Mouse (Mus musculus): ENCODE data around the gene Sirt2. TPM values are rescaled to one million over a fixed set of nuclear protein-coding genes. Genes with fewer than 3 reads are reported as not detected.

Sirt2 gene
- total RNA-seq, 1 experiment from 2014 or later: 32.9 TPM

DNA sequence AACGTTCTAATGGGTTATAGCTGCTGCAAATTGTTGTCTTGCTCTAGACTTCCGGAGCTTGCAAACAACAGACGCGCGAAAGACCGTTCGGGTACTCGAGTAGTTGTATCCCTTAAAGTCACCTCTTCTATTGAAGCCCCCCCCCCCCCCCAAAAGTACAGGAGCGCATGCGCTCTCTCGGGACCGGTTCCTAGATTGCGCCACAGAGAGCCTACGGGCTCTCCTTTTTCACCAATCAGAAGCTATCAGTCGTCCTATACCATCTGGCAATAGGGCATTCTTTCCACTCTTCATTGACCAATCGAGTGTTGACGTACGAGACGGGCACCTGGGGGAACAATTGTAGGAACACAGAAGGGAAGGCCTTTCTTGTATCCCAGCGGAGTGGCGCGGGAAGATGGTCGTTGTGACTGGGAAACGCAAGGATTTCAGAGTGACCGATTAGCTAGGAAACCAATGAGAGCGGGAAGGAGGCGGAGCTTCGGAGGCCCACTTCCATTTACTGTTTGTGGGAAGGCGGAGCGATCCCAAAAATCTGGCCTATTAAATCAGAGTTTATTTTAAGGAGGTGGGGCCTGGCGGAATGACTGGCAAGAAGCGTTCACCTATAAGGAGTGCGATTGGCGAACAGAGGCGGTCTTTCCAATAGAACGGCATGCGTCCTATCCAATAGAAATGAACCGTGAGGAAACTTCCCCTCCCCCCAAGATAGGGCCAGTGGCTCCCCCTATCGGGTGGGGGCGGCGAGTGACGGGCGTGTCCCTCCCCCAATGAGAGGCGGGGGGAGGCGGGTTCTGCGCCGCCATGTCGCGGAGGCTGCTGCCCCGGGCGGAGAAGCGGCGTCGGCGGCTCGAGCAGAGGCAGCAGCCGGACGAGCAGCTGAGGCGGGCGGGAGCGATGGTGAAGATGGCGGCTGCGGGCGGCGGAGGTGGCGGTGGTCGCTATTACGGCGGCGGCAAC is 43.9 kb downstream of the Sirt2 start:
- ATAC-seq (replicated peaks; ENCODE audit: insufficient number of reproducible peaks, low FRiP score, low TSS enrichment, poor library complexity, severe bottlenecking): peak; percentile 75

DNA sequence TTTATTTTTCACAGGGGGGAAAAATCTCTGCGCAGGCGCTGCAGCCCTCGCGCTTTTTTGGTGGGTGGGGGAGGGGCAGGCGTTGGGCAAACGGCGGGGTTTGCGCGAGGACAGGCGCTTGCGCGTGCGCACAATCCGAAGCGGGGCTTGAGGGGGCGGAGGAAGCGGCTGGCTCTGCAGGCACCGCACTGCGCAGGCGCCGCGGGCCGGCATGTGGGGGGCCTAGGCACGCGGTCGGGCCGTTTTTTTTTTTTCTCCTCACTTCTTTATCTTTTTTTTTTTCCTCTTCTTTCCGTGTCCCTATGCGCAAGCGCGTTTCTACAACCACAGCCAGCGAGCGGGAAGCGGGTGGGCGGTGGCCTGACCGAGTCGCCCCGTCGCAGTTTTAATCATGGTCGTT is 44.7 kb downstream of the Sirt2 start:
- ATAC-seq (replicated peaks; ENCODE audit: insufficient number of reproducible peaks, low FRiP score, low TSS enrichment, poor library complexity, severe bottlenecking): no peak

DNA sequence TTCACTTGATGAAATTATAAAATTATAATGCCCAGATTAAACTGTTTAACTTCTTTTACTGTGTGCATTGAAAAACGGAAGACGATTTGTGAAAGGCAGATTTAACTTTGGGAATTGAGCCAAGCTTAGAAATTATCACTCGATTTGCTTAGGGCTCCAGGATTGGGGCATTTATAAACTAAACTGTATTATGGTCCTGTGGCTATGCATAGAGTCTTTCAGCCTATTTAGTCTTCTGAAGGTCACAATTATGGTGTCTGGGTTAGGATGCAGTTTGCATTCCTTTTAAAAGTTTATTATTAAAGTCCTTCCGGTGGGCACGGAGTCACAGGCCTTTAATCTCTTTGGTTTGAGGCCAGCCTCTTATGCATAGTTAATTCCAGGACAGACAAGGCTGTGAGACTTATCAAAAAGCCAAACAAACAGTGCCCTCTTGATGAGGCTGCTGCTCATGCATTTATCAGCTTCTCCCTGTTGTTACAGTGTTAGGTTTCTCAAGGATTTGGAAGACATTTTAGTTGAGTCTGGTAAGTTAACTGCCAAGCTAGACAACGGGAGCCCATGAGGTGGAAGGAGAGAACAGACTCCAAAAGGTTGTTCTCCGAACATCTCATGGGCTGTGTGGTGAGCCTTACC is 45.2 kb downstream of the Sirt2 start:
- ATAC-seq (replicated peaks; ENCODE audit: insufficient number of reproducible peaks, low FRiP score, low TSS enrichment, poor library complexity, severe bottlenecking): no peak

DNA sequence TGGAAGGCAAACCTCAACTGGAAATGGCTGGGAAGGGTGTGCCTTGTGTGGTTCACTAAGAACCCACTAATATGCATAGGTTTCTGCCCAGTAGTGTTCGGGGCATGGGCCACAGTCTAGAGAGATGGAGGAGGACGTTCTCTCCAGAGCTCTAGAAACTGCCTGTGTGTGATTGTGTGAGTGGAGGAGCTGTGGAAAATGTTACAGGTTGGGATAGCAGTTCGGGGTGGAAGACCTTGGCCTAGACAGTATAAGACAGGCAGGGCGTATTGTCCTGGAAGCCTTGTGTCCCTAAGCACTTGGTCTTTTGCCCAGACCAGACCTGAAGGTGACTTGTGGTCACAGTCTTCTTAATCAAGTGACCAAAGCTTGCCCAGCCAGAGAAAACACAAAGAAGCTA is 45.9 kb downstream of the Sirt2 start:
- ATAC-seq (replicated peaks; ENCODE audit: insufficient number of reproducible peaks, low FRiP score, low TSS enrichment, poor library complexity, severe bottlenecking): no peak

DNA sequence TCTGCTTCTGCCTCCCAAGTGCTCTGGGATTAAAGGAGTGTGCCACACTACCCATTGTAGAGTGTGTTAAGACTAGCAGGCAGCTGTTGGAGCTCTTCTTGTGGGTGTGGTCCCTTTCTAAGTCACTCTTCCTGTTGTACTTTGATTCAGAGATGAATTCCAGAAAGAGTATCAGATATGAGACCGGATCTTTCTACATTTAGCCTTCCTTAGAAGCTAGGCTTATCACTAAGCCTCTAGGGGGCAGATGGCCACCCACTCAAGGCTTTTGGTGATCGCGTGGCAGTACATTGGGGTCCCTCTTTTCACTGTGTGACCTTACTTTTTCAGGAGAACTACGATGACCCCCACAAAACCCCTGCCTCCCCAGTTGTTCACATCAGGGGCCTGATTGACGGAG is 46.4 kb downstream of the Sirt2 start:
- no peak for ATAC-seq (replicated peaks; ENCODE audit: insufficient number of reproducible peaks, low FRiP score, low TSS enrichment, poor library complexity, severe bottlenecking)

DNA sequence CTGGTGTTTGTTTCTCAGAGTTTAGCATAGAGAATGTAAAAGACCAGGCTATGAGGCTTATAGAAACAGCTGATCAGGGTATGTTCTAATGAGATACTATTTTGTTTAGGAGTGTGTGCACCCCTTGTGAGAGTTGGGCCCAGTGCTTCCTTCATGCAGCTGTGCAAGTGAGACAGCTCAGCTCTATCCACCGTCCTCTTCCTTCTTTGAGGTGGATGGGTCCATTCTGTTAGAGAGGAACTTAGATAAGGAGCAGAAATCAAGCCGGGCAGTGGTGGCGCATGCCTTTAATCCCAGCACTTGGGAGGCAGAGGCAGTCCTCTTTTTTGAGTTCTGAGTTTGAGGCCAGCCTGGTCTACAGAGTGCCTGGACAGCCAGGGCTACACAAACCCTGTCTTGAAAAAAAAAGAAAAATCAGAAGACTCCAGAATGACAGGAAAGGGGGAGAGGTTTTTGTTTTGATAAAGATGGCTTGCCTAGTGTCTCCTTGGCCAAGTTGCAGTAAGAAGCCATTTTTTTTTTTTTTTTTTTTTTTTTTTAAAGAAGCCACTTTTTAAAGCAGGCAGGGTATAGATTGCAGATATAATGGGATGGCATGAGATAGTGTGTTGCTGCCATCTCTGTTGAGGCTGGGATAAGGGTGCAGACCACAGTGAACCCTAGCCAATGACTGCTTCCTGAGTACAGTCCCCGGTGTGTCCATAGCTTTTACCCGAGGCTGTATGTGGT is 47.9 kb downstream of the Sirt2 start:
- no peak for ATAC-seq (replicated peaks; ENCODE audit: insufficient number of reproducible peaks, low FRiP score, low TSS enrichment, poor library complexity, severe bottlenecking)

DNA sequence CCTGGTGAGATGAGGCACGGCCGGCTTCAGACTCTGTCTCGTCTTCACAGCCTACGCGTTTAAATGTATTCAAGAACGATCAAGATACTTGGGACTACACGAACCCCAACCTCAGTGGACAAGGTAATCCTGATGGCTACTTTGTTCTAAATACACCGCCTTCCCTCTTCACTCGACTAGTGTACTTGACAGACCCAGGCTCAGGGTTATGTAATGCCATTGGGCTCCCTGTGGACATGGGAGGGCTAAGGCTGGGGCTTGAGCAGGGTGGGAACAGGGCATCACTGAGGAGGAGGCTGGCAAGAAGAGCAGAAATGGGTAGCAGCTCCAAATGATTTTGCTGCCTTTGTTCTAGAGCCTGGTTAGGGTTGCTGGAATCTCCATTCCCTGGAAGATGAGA is 48.7 kb downstream of the Sirt2 start:
- ATAC-seq (replicated peaks; ENCODE audit: insufficient number of reproducible peaks, low FRiP score, low TSS enrichment, poor library complexity, severe bottlenecking): no peak

DNA sequence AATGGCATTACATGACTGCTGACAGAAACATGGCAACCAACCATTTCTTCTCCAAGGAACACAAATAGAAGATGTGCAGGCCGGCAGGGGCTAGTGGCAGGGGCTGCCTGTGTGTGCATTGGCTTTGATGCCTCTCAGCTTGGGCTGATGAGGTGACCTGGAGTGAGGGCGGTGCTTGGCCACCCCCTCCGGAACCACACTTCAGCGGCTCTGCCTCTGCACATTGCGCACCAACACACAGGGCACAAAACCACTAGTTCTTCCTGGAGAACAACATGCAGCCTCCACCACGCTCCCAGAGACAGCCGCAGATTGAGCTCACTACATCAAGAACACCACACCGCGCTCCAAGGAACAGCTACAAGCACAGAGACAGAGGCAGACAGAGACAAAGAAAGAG is 49.7 kb downstream of the Sirt2 start:
- ATAC-seq (replicated peaks; ENCODE audit: insufficient number of reproducible peaks, low FRiP score, low TSS enrichment, poor library complexity, severe bottlenecking): 0 out of 2 replicates have a peak, but pooled peaks have one; percentile 4

DNA sequence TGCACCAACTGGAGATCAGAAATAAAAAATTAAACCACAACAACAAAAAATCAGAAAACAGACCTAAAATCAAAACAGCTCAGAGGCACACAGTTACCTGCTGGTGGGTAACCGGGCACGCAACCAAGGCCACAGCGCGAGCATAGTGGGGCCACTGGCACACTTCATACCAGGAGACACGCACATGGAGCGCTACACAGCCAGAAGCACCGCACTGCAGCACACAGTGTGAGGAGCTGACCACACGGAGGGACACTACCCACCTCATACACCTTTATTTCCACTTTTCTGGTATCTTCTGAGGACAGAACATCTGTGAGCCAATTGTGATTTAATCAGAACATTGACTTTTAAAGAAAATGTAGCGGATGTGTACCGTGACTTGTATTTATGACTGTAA is 50.4 kb downstream of the Sirt2 start:
- ATAC-seq (replicated peaks; ENCODE audit: insufficient number of reproducible peaks, low FRiP score, low TSS enrichment, poor library complexity, severe bottlenecking): no peak

DNA sequence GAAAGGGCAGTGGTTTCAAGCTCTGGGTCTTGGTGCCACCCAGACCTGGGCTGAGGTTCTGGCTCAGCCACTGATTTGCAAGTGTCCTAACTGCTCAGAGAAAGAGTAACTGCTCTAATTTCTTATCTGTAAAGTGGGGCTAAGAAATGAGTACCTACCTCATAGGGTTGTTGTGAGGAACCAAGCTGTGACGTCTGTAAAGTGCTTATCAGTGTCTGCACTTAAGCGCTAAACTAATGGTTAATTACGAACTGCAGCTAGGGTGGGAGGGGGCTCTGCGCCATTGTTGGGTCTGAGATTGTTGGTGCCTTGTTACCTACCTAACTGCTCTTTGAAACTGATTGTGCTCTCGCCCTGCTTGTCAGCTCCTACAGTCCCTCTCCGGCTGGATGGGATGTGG is 51.0 kb downstream of the Sirt2 start:
- ATAC-seq (replicated peaks; ENCODE audit: insufficient number of reproducible peaks, low FRiP score, low TSS enrichment, poor library complexity, severe bottlenecking): no peak

DNA sequence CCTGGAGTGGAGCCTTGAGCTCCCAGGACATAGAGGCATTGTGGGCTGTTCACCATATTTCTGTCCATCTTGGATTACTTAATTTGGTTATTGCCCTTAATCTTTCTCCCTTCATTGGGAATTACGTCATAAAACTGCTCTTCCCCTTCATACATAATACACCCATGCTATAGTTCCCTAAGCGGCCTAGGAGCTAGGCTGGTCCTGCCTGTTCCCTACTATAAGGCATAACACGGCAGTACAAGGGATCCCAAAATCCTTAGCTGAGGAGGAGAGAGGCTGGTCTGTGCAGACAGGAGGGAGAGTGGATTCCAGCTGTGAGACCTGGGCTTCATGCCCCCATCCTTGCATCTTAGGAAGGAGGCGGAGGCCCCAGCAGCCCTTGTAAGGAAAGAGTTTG is 51.4 kb downstream of the Sirt2 start:
- ATAC-seq (replicated peaks; ENCODE audit: insufficient number of reproducible peaks, low FRiP score, low TSS enrichment, poor library complexity, severe bottlenecking): no peak

DNA sequence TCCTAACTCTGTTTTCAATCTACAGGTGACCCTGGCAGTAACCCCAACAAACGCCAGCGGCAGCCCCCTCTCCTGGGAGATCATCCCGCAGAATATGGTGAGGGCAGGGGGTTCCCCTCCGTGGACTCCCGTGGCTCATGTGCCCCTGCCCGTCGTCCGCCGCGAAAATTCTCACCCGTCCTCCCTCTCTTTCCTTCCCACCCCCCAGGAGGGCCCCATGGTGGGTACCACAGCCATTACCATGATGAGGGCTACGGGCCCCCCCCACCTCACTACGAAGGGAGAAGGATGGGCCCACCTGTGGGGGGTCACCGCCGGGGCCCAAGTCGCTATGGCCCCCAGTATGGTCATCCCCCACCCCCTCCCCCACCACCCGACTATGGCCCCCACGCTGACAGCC is 51.9 kb downstream of the Sirt2 start:
- ATAC-seq (replicated peaks; ENCODE audit: insufficient number of reproducible peaks, low FRiP score, low TSS enrichment, poor library complexity, severe bottlenecking): no peak

DNA sequence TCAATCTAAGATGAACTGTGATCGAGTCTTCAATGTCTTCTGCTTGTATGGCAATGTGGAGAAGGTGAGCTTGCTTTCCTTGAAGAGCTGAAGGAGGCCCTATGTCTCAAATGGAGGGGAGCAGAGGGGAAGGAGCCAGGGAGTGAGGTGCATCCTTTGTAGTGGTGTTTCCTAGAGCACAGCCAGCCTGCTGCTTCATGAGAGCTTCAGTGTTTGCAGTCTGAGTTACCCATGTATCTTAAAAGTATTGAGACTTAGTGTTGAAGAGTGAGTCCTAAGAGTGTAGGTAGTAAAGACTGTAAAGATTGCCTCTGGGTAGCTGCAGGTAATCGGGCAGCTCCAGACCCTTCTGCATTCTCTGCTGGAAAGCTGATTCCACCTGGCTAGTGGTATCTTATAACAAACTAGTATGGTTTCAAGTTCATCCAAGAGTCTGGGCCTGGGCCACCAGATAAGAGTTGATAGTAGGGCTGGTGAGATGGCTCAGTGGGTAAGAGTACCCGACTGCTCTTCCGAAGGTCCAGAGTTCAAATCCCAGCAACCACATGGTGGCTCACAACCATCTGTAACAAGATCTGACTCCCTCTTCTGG is 52.4 kb downstream of the Sirt2 start:
- no peak for ATAC-seq (replicated peaks; ENCODE audit: insufficient number of reproducible peaks, low FRiP score, low TSS enrichment, poor library complexity, severe bottlenecking)

DNA sequence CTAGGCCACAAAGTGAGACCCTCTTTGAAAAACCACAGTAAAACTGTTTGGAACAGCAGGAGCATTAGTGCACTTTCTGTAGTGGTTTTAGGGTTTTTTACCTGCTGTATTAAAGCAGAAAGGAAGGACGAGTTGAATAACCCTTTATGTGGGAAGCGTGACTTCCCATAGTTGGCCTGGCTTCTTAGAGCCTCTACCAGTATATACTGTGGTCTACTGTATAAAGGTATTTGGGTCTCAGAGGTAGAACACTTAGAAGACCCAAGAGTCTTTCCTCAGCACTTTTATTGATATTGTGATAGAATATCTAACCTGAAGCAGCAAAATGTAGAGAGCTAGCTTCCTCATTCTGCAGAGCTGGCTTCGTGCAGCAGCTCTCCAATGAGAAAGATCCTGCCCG is 53.0 kb downstream of the Sirt2 start:
- ATAC-seq (replicated peaks; ENCODE audit: insufficient number of reproducible peaks, low FRiP score, low TSS enrichment, poor library complexity, severe bottlenecking): no peak

DNA sequence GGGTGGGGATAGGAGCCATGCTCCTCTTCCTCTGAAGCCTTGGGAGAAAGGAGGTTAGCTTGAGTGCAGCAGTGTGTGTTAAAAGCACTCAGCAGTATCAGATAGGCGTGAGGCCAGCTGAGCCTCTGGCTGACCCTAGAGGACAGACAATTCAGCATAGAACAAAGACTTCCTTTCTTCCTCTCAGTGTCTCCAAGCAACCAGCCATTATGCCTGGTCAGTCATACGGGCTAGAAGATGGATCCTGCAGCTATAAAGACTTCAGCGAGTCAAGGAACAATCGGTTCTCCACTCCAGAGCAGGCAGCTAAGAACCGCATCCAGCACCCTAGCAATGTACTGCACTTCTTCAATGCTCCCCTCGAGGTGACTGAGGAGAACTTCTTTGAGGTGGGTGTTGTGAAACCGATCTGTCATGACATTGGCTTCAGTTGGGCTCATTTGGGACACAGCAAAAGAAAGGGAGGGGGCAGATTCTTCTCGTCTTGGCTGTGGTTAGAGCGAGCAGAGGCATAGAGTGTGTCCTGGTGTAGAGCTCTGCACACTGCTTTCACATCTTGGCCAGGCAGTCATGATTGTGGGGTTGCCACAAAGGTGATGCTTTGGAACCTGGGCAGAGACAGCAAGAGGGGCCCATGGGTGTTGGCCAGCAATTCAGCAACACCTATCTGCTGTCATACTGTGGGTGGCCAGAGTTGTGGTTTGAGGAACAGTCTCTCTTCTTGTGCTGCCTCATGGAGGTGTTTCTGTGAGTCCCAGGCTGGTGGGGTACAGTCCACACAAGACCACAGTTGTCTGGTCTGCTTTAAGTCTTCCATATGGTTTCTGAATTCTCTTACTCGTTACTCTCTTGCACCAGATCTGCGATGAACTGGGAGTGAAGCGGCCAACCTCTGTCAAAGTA is 54.1 kb downstream of the Sirt2 start:
- no peak for ATAC-seq (replicated peaks; ENCODE audit: insufficient number of reproducible peaks, low FRiP score, low TSS enrichment, poor library complexity, severe bottlenecking)

DNA sequence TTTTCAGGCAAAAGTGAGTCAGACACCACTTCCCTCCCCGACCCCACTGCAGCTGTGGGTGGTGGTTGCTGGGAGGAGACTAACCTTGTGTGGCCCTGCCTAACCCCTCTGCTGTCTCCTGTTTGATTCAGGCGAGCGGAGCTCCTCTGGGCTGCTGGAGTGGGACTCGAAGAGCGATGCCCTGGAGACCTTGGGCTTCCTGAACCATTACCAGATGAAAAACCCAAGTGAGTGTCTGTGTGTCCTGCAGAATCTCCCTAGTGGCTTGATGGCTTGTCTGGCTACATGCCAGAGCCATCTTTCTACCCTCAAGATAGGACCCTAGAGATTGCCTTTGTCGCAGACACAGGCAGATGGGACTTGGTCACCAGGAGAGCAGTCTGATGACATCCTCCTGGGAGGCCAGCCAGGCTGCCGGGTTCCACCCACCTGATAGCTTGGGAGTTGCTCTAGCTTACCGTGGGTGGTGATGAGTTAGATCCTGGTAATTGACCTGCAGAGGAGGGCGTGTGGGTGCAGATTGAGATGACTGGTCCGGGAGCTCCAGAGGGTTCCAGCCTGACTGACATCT is 54.8 kb downstream of the Sirt2 start:
- ATAC-seq (replicated peaks; ENCODE audit: insufficient number of reproducible peaks, low FRiP score, low TSS enrichment, poor library complexity, severe bottlenecking): no peak; the same call in 1 of the 2 replicates

DNA sequence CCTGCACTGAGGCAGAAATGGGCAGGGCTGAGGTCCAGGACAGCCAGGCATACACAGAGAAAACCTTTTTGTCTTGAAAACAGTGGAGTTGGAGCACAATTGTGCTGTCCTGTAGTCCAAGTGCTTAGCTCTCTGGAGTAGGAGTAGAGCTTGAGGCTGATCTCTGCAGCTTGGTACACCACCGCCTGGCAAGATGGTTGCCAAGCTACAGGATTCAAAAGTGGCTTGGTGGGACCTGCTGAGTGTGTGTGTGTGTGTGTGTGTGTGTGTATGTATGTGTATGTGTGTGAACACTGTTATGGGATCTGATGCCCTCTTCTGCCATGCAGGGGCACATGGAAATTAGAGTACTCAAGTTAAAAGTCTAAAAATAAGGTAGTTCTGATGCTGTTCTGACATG is 56.0 kb downstream of the Sirt2 start:
- no peak for ATAC-seq (replicated peaks; ENCODE audit: insufficient number of reproducible peaks, low FRiP score, low TSS enrichment, poor library complexity, severe bottlenecking)
